Mouse (Mus musculus) ES-Bruce4 (cell line): Measurements from ENCODE around the gene Clasrp. TPM values are rescaled to one million over a fixed set of nuclear protein-coding genes. Genes with fewer than 3 reads are reported as not detected.

ENCODE experiments used
- H3K27ac ChIP-seq: 2 replicates; pipeline ENCODE4 v1.5.1; 2012; ENCODE audit warnings: low read length, inconsistent platforms; ENCODE audit not compliant: insufficient read depth
- H3K27me3 ChIP-seq: 2 replicates; pipeline ENCODE4 v1.6.1; 2012; ENCODE audit warnings: mild to moderate bottlenecking, low read length, inconsistent platforms; ENCODE audit not compliant: control insufficient read depth, poor library complexity, insufficient read depth, severe bottlenecking
- H3K36me3 ChIP-seq: 2 replicates; pipeline ENCODE4 v1.6.1; 2012; ENCODE audit warnings: inconsistent platforms, mild to moderate bottlenecking, low read length, moderate library complexity; ENCODE audit not compliant: control insufficient read depth, poor library complexity, insufficient read depth, severe bottlenecking
- H3K4me1 ChIP-seq: one replicate; pipeline ENCODE4 v1.8.1; 2011; ENCODE audit warnings: low read length; ENCODE audit not compliant: control insufficient read depth, insufficient read depth
- H3K4me3 ChIP-seq: 2 replicates; pipeline ENCODE4 v1.5.1; 2011; ENCODE audit warnings: low read depth, mild to moderate bottlenecking, low read length
- H3K9ac ChIP-seq: 2 replicates; pipeline ENCODE4 v1.6.1; 2012; ENCODE audit warnings: low read depth, mild to moderate bottlenecking, inconsistent platforms; ENCODE audit not compliant: poor library complexity, severe bottlenecking
- H3K9me3 ChIP-seq: replicated peaks from 2 replicates; pipeline ENCODE4 v1.6.1; 2012; ENCODE audit warnings: mild to moderate bottlenecking, low read length, inconsistent platforms; ENCODE audit not compliant: control insufficient read depth, poor library complexity, insufficient read depth, severe bottlenecking
- CTCF ChIP-seq: IDR thresholded peaks from one replicate; pipeline ENCODE4 v1.8.1; 2011; ENCODE audit warnings: low read depth, low read length
- EP300 ChIP-seq: IDR thresholded peaks from 2 replicates; pipeline ENCODE4 v1.6.1; 2011; ENCODE audit warnings: low read depth, low read length; ENCODE audit not compliant: insufficient read depth
- POLR2A ChIP-seq: IDR thresholded peaks from one replicate; pipeline ENCODE4 v1.8.1; 2011; ENCODE audit warnings: low read length; ENCODE audit not compliant: insufficient read depth
- polyA plus RNA-seq: library from polyadenylated mRNA; stranded (reverse); fragments of >200 nt; gene quantifications from 2 replicates; pipeline ENCODE4 v1.2.4, GENCODE M21; 2011; ENCODE audit warnings: low read depth; ENCODE audit not compliant: missing spikeins, insufficient read depth, insufficient read length

Gene Clasrp
- polyA plus RNA-seq, 1 experiment, result 52.3 TPM

DNA sequence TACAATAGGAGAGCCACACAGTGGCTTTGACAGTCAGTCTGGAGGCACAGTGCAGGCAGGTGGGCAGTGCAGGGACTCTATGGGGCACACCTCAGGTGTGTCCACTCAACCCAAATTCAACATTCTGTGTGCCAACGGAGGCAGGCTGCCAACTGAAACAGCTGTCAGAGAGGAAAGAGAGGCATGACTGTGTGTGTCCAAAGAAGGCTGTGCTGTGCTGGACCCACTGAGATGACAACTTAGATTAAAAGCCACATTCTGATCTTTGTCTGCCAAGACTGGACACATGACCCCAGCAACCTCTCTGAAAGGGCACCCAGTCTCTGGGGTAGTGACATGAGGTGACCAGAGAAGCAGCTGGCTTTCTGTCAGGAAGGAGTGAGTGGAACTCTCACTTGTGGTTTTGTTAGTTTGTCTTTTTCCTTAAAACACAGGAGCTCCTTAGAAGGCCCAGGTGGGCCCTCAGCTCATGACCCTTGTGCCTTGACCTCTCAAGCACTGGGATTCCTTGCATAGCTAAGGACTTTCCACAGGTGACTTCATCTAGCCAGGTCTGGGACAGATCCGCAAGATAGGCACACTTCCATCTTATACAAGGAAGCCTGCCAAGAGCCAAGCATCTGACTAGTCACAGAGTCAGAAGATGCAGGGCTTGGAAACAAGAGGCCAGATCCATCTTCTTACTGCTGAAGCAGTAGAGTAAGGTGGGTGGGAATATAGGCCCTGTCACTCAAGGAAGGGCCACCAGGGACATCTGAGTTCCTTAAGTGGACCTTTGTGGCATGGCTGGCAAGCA, 63.3 kb downstream of the Clasrp start:
- Histone ChIP-seq H3K4me1 (no peaks in the 10 kb centered on the region), H3K36me3 (no peaks in the 10 kb centered on the region), H3K4me3 (no peak overlapping the region), H3K9ac (no peak overlapping the region), H3K9me3 (no peaks in the 10 kb centered on the region), H3K27ac (no peak overlapping the region), H3K27me3 (no peaks in the 10 kb centered on the region)
- no peak for TF ChIP-seq EP300
- TF ChIP-seq CTCF, result no peak
- no peak for TF ChIP-seq POLR2A

GRCm38 (mm10) chr7:19534676-19535075, 69.6 kb downstream of the Clasrp start:
- TF ChIP-seq CTCF (no peak), EP300 (no peak), POLR2A (no peak)
- H3K4me1 ChIP-seq, result peaks cover 2% of the 10 kb centered on the region
- no peaks in the 10 kb centered on the region for H3K27me3 ChIP-seq
- no peak overlapping the region for H3K4me3 ChIP-seq
- H3K27ac ChIP-seq, result no peak overlapping the region
- H3K9me3 ChIP-seq, result no peaks in the 10 kb centered on the region
- no peaks in the 10 kb centered on the region for H3K36me3 ChIP-seq
- no peak overlapping the region for H3K9ac ChIP-seq

DNA sequence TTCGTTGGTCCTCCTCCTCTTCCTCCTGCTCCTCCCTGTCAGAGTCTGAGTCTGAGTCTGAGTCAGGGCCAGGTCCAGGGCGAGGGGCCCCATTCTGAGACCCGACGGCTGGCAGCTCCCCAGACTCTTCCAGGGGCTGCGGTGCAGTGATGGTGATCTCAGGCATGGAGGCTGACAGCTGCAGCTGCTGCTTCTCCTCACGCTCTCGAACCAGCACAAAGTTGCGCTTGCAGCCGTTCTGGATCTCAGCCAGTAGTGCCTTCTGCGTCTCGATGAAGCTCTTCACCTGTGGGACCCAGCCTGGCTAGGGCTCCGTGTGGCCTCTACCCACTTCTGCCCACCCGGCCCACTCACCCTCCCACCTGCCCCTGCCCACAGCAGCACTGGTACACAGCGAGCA, 72.0 kb downstream of the Clasrp start:
- Histone ChIP-seq H3K36me3 (no peaks in the 10 kb centered on the region), H3K4me3 (no peak overlapping the region), H3K27me3 (no peaks in the 10 kb centered on the region), H3K27ac (no peak overlapping the region), H3K9me3 (no peaks in the 10 kb centered on the region), H3K9ac (no peak overlapping the region), H3K4me1 (peaks cover 2% of the 10 kb centered on the region)
- TF ChIP-seq CTCF (no peak), EP300 (no peak), POLR2A (no peak)

DNA sequence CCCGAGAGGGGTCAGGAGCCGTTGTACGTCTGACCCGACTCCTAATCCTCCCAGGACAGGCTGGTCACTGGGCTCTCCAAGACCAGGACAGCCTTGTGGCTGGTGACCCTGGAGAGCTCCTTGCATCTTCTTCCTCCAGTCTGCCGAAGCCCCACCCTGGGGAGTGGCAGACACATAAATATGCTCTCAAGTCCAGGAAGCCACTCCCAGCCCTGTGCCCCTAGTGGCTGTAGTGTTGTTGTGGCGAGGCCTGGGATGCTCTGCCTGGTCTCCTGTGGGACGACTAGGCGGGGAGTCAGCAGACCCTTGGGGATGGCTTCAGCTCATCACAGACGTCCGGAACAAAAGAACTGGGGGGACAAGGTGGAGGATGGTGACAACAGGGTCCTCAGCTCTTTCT, 73.2 kb downstream of the Clasrp start:
- Histone ChIP-seq H3K4me3 (no peak overlapping the region), H3K9me3 (no peaks in the 10 kb centered on the region), H3K36me3 (no peaks in the 10 kb centered on the region), H3K27ac (no peak overlapping the region), H3K27me3 (no peaks in the 10 kb centered on the region), H3K9ac (no peak overlapping the region), H3K4me1 (peaks cover 2% of the 10 kb centered on the region)
- TF ChIP-seq POLR2A, result no peak
- no peak for TF ChIP-seq CTCF
- no peak for TF ChIP-seq EP300

Other genes with a start within 250 kb of the Clasrp start
- gene Cd3eap, start 245.0 kb downstream of the Clasrp start, polyA plus RNA-seq, result 14.6 and 16.8 TPM in 2 replicates
- 21.9 and 25.5 TPM in 2 replicates for gene Ppp1r13l, start 244.7 kb downstream of the Clasrp start, polyA plus RNA-seq
- 22.6 and 28.5 TPM in 2 replicates for gene Ercc2, start 222.5 kb downstream of the Clasrp start, polyA plus RNA-seq
- 17.6 and 18.7 TPM in 2 replicates for gene Klc3, start 200.4 kb downstream of the Clasrp start, polyA plus RNA-seq
- not detected in 2 replicates for gene Ckm, start 199.7 kb downstream of the Clasrp start, polyA plus RNA-seq
- gene Mark4, start 145.7 kb downstream of the Clasrp start, polyA plus RNA-seq, result 33.1 and 33.3 TPM in 2 replicates
- gene Exoc3l2, start 141.2 kb downstream of the Clasrp start, polyA plus RNA-seq, result 3.0 and 3.8 TPM in 2 replicates
- gene Bloc1s3, start 96.1 kb downstream of the Clasrp start, polyA plus RNA-seq, result 5.7 and 6.9 TPM in 2 replicates
- gene Trappc6a, start 96.1 kb downstream of the Clasrp start, polyA plus RNA-seq, result 23.5 and 33.6 TPM in 2 replicates
- gene Nkpd1, start 86.6 kb downstream of the Clasrp start, polyA plus RNA-seq, result 0.23 and 0.34 TPM in 2 replicates
- 16.1 and 19.1 TPM in 2 replicates for gene Ppp1r37, start 41.4 kb downstream of the Clasrp start, polyA plus RNA-seq
- 21.5 and 23.5 TPM in 2 replicates for gene Zfp296, start 27.2 kb downstream of the Clasrp start, polyA plus RNA-seq
- 25.2 and 30.5 TPM in 2 replicates for gene Gemin7, start 26.9 kb downstream of the Clasrp start, polyA plus RNA-seq
- gene Relb, start 25.0 kb upstream of the Clasrp start, polyA plus RNA-seq, result 11.7 and 11.9 TPM in 2 replicates
- gene Clptm1, start 60.5 kb upstream of the Clasrp start, polyA plus RNA-seq, result 49.6 and 52.7 TPM in 2 replicates
- gene Apoc2, start 73.5 kb upstream of the Clasrp start, polyA plus RNA-seq, result 1.2 TPM in 1 of 2 replicates, not detected in the other
- gene Gm44805, start 76.9 kb upstream of the Clasrp start, polyA plus RNA-seq, result not detected in 2 replicates
- gene Apoc4, start 77.0 kb upstream of the Clasrp start, polyA plus RNA-seq, result 1.1 TPM in 1 of 2 replicates, not detected in the other
- 93.2 and 95.8 TPM in 2 replicates for gene Apoc1, start 88.2 kb upstream of the Clasrp start, polyA plus RNA-seq
- gene Apoe, start 94.7 kb upstream of the Clasrp start, polyA plus RNA-seq, result 1,030 and 1,048 TPM in 2 replicates
- 68.2 TPM in 2 replicates for gene Tomm40, start 111.0 kb upstream of the Clasrp start, polyA plus RNA-seq
- gene Nectin2, start 146.0 kb upstream of the Clasrp start, polyA plus RNA-seq, result 86.7 and 97.9 TPM in 2 replicates
- gene Bcam, start 166.5 kb upstream of the Clasrp start, polyA plus RNA-seq, result 138 and 154 TPM in 2 replicates
- gene Cblc, start 192.3 kb upstream of the Clasrp start, polyA plus RNA-seq, result 17.1 and 23.2 TPM in 2 replicates
- 17.3 and 27.3 TPM in 2 replicates for gene Bcl3, start 218.3 kb upstream of the Clasrp start, polyA plus RNA-seq
- gene Gm19345, start 247.5 kb upstream of the Clasrp start, polyA plus RNA-seq, result 0.82 and 1.1 TPM in 2 replicates